16 mouse cellular contexts compared by ENCODE assay signal in the genomic region with DNA sequence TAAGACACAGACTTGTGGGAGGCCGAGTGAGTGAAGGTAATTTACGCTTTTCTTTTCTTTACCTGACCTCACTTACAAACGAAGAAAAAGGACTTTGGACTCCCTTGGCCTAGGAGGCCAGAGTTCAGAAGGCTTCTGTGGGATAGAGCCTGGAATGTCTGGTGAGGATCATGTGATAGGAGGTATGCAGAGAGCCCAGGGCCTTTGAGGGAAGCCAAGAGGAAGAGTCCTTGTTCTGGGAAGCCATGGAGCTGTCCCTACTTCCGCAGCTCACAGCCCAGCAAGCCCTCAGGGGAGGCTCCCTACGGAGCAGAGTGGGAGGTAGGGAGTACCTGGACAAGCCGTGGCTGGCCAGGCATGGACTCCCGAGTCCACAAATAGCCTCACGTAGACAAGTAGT. TPM values are rescaled to one million over a fixed set of nuclear protein-coding genes. Genes with fewer than 3 reads are reported as not detected.
DNase-seq lines count a peak whose midpoint lies in the region; ATAC-seq and TF ChIP-seq lines count a peak whose summit lies in the region.
"Had no signal": no experiment of that assay in that cellular context is flagged by ENCODE, and none has a peak within 500 bp of the region (broad histone marks: within the 10 kb centered on the region; RNA-seq: fewer than 3 reads in every experiment).

No protein-coding gene starts in this region.

- H3K9me3 ChIP-seq in heart, embryonic 14.5 days (ENCODE audit: control insufficient read depth, low read length), result no peaks in the 10 kb centered on the region
- no peaks in the 10 kb centered on the region for H3K9me3 ChIP-seq in ES-Bruce4 (replicated peaks; ENCODE audit: control insufficient read depth, insufficient read depth, low read length, poor library complexity, severe bottlenecking)
- no peaks in the 10 kb centered on the region for H3K9me3 ChIP-seq in intestine, embryonic 15.5 days
- H3K9me3 ChIP-seq: limb, embryonic 12.5 days; lung, embryonic 15.5 days had no signal

- peak overlapping the region; percentile 96 to 97 for H3K27ac ChIP-seq in heart, embryonic 14.5 days (replicated peaks in 1 of 2; ENCODE audit: control insufficient read depth in 1 of 2, insufficient read depth in 1 of 2, low read depth in 2 of 2, low read length in 2 of 2)
- no peak overlapping the region for H3K27ac ChIP-seq in ES-Bruce4 (ENCODE audit: insufficient read depth, low read length)
- H3K27ac ChIP-seq in intestine, embryonic 15.5 days, result peak overlapping the region; percentile 81; the same call in 1 of the 2 replicates
- H3K27ac ChIP-seq: hindbrain, postnatal 0 days; limb, embryonic 12.5 days had no signal

- DNase-seq in heart, adult 9 months (ENCODE audit: low spot score in 2 of 2), result no peak
- peak; percentile 67 to 81 for DNase-seq in kidney, postnatal 25 days
- DNase-seq in left cerebral cortex, adult 8-10 months (ENCODE audit: low spot score in 2 of 2), result no peak
- DNase-seq in B cell, adult 2 months, result no peak
- DNase-seq in layer of hippocampus, postnatal 14 days (ENCODE audit: low spot score in 2 of 2), result no peak
- DNase-seq: adrenal gland, postnatal 36 days; cerebellum, adult 11-12 months; embryo, embryonic 11 days; gastrocnemius, postnatal 25 days; thymus, postnatal 36 days had no signal

- H3K4me1 ChIP-seq in heart, embryonic 14.5 days (ENCODE audit: control insufficient read depth in 2 of 2, insufficient read depth in 2 of 2, low read length in 2 of 2), result peaks cover 40 to 58% of the 10 kb centered on the region in 2 experiments
- H3K4me1 ChIP-seq in ES-Bruce4 (ENCODE audit: control insufficient read depth, insufficient read depth, low read length), result peaks cover 6% of the 10 kb centered on the region
- H3K4me1 ChIP-seq in intestine, embryonic 15.5 days (replicated peaks), result peaks cover 31% of the 10 kb centered on the region

- no peaks in the 10 kb centered on the region for H3K36me3 ChIP-seq in heart, embryonic 14.5 days (ENCODE audit: control insufficient read depth, insufficient read depth, low read length)
- H3K36me3 ChIP-seq in ES-Bruce4 (ENCODE audit: control insufficient read depth, insufficient read depth, low read length, poor library complexity, severe bottlenecking), result no peaks in the 10 kb centered on the region
- H3K36me3 ChIP-seq in intestine, embryonic 15.5 days, result no peaks in the 10 kb centered on the region
- H3K36me3 ChIP-seq: limb, embryonic 12.5 days; lung, embryonic 15.5 days had no signal

- ATAC-seq in heart, embryonic 14.5 days (ENCODE audit: insufficient number of reproducible peaks, insufficient read depth, low FRiP score, low read depth), result no peak
- peak; percentile 62 for ATAC-seq in intestine, embryonic 15.5 days
- ATAC-seq: hindbrain, postnatal 0 days had no signal

- 27% methylated on average over 8 of the region's 8 CpGs for WGBS in heart, embryonic 14.5 days
- 48% methylated on average over 8 of the region's 8 CpGs for WGBS in intestine, embryonic 15.5 days

- 0 out of 2 replicates have a peak overlapping the region, but pooled peaks have one; percentile 9 for H3K4me2 ChIP-seq in heart, embryonic 14.5 days (ENCODE audit: low read length)
- H3K4me2 ChIP-seq in intestine, embryonic 15.5 days (replicated peaks), result no peak overlapping the region
- H3K4me2 ChIP-seq: limb, embryonic 12.5 days; lung, embryonic 15.5 days had no signal

- no peaks in the 10 kb centered on the region for H3K27me3 ChIP-seq in heart, embryonic 14.5 days (ENCODE audit: control insufficient read depth, insufficient read depth, low read length)
- H3K27me3 ChIP-seq in ES-Bruce4 (ENCODE audit: control insufficient read depth, insufficient read depth, low read length, poor library complexity, severe bottlenecking), result no peaks in the 10 kb centered on the region
- H3K27me3 ChIP-seq in intestine, embryonic 15.5 days (replicated peaks), result no peaks in the 10 kb centered on the region
- H3K27me3 ChIP-seq: lung, embryonic 15.5 days had no signal

- no peak for TF ChIP-seq CTCF in ES-Bruce4 (IDR thresholded peaks at IDR 0.05; ENCODE audit: low read depth, low read length)

- no peak for TF ChIP-seq POLR2A in ES-Bruce4 (IDR thresholded peaks at IDR 0.05; ENCODE audit: insufficient read depth, low read length)

- peak overlapping the region; percentile 40; the same call in 1 of the 2 replicates for H3K9ac ChIP-seq in heart, embryonic 14.5 days (ENCODE audit: low read length)
- H3K9ac ChIP-seq in ES-Bruce4 (ENCODE audit: low read depth, poor library complexity, severe bottlenecking), result no peak overlapping the region
- H3K9ac ChIP-seq in intestine, embryonic 15.5 days, result no peak overlapping the region
- H3K9ac ChIP-seq: limb, embryonic 12.5 days; lung, embryonic 15.5 days had no signal

- 0 out of 2 replicates have a peak, but pooled peaks have one; percentile 56 for TF ChIP-seq EP300 in ES-Bruce4 (IDR thresholded peaks at IDR 0.05; ENCODE audit: insufficient read depth, low read depth, low read length)

- no peak overlapping the region for H3K4me3 ChIP-seq in heart, embryonic 14.5 days (ENCODE audit: control insufficient read depth in 1 of 2, insufficient read depth in 1 of 2, low read depth in 1 of 2, low read length in 2 of 2)
- no peak overlapping the region for H3K4me3 ChIP-seq in ES-Bruce4 (ENCODE audit: low read depth, low read length)
- H3K4me3 ChIP-seq in intestine, embryonic 15.5 days (replicated peaks), result no peak overlapping the region
- H3K4me3 ChIP-seq: limb, embryonic 12.5 days; lung, embryonic 15.5 days had no signal

RNA-seq across cellular contexts. Expression of gene Ddr1, which starts 17.3 kb away (rescaled TPM):
- 75.7 and 75.8 TPM in 2 replicates for polyA plus RNA-seq in heart, embryonic 14.5 days (2014; fragmentation: Nextera tagmentation; extraction: Ambion mirVana)
- polyA plus RNA-seq in ES-Bruce4 (2011; ENCODE audit: insufficient read depth, insufficient read length, low read depth, missing spikeins), result 59.8 and 61.6 TPM in 2 replicates
- 54.0 and 54.2 TPM in 2 replicates for polyA plus RNA-seq in intestine, embryonic 15.5 days (2015; fragmentation: Nextera tagmentation; extraction: Ambion mirVana)
- 10 to 100 TPM; 62.0 to 76.7 (median 65.9) TPM for total RNA-seq in left cerebral cortex, adult 8-10 months (2022)
- 10 to 100 TPM; 73.6 to 81.0 TPM for total RNA-seq in layer of hippocampus, postnatal 14 days (2021)

RNA-seq across cellular contexts. Expression of gene Gtf2h4, which starts 48.1 kb away (rescaled TPM):
- polyA plus RNA-seq in heart, embryonic 14.5 days (2014; fragmentation: Nextera tagmentation; extraction: Ambion mirVana), result 21.9 and 23.8 TPM in 2 replicates
- 80.7 and 105 TPM in 2 replicates for polyA plus RNA-seq in ES-Bruce4 (2011; ENCODE audit: insufficient read depth, insufficient read length, low read depth, missing spikeins)
- polyA plus RNA-seq in intestine, embryonic 15.5 days (2015; fragmentation: Nextera tagmentation; extraction: Ambion mirVana), result 43.8 TPM in 2 replicates
- 10 to 100 TPM; 27.6 to 36.9 (median 31.2) TPM for total RNA-seq in left cerebral cortex, adult 8-10 months (2022)
- total RNA-seq in layer of hippocampus, postnatal 14 days (2021), result 10 to 100 TPM; 23.9 to 25.8 TPM

RNA-seq across cellular contexts. Expression of gene Vars2, which starts 54.3 kb away (rescaled TPM):
- 10.8 and 12.7 TPM in 2 replicates for polyA plus RNA-seq in heart, embryonic 14.5 days (2014; fragmentation: Nextera tagmentation; extraction: Ambion mirVana)
- 35.2 and 41.1 TPM in 2 replicates for polyA plus RNA-seq in ES-Bruce4 (2011; ENCODE audit: insufficient read depth, insufficient read length, low read depth, missing spikeins)
- polyA plus RNA-seq in intestine, embryonic 15.5 days (2015; fragmentation: Nextera tagmentation; extraction: Ambion mirVana), result 18.3 and 18.9 TPM in 2 replicates
- total RNA-seq in left cerebral cortex, adult 8-10 months (2022), result 10 to 100 TPM; 28.3 to 41.6 (median 38.0) TPM
- 10 to 100 TPM; 34.3 to 34.8 TPM for total RNA-seq in layer of hippocampus, postnatal 14 days (2021)

Comparison
In these comparisons a context has a peak if more than half of its experiments do, and no peak if none do; other contexts are left out.
1. DNase-seq: peak in kidney, postnatal 25 days (2 of 2); none in heart, adult 9 months (0 of 2), left cerebral cortex, adult 8-10 months (0 of 2), B cell, adult 2 months (0 of 2) and layer of hippocampus, postnatal 14 days (0 of 2).